Mouse (Mus musculus) left cerebral cortex, postnatal 4 days (tissue): ENCODE measurements around the gene Gm44790. TPM values are rescaled to one million over a fixed set of nuclear protein-coding genes. Genes with fewer than 3 reads are reported as not detected.

Source experiments
- total RNA-seq, 2 experiments: library from RNA; stranded (reverse); gene quantifications; 2 replicates each; pipeline ENCODE4 v1.2.3; 2021

The Gm44790 gene
- total RNA-seq, 2 experiments from 2014 or later = not detected

Other genes starting within 250 kb of the Gm44790 start
- gene Tgfa, start 231.4 kb upstream of the Gm44790 start, total RNA-seq = 10 to 100 TPM; 28.6 TPM
- 10 to 100 TPM; 45.4 to 50.4 TPM for gene Fam136a, start 61.0 kb upstream of the Gm44790 start, total RNA-seq
- gene Snrpg, start 55.4 kb upstream of the Gm44790 start, total RNA-seq = 100 to 1,000 TPM; 120 to 152 TPM
- 100 to 1,000 TPM; 105 to 113 TPM for gene Pcyox1, start 29.5 kb upstream of the Gm44790 start, total RNA-seq
- gene Tia1, start 22.4 kb upstream of the Gm44790 start, total RNA-seq = 100 to 1,000 TPM; 192 TPM
- gene C87436, start 11.7 kb downstream of the Gm44790 start, total RNA-seq = 10 to 100 TPM; 16.2 to 17.6 TPM
- gene Pcbp1, start 99.7 kb downstream of the Gm44790 start, total RNA-seq = 100 to 1,000 TPM; 206 to 208 TPM
- 1 to 10 TPM; 1.1 to 1.7 TPM for gene Asprv1, start 201.5 kb downstream of the Gm44790 start, total RNA-seq
- gene Mxd1, start 242.5 kb downstream of the Gm44790 start, total RNA-seq = 10 to 100 TPM; 12.4 to 13.3 TPM